Mouse (Mus musculus): ENCODE data around the gene Tmem184a.

The Tmem184a gene

GRCm38 (mm10) chr5:139819538-139820181 is at the start of gene Tmem184a:
Tmem184a (minus strand) TSS chr5:139819917.
- no peak for DNase-seq

- DNase-seq, result peak; percentile 71 to 80
Measured at GRCm38 (mm10) chr5:139862759-139863158, 43.0 kb upstream of the Tmem184a start.

DNA sequence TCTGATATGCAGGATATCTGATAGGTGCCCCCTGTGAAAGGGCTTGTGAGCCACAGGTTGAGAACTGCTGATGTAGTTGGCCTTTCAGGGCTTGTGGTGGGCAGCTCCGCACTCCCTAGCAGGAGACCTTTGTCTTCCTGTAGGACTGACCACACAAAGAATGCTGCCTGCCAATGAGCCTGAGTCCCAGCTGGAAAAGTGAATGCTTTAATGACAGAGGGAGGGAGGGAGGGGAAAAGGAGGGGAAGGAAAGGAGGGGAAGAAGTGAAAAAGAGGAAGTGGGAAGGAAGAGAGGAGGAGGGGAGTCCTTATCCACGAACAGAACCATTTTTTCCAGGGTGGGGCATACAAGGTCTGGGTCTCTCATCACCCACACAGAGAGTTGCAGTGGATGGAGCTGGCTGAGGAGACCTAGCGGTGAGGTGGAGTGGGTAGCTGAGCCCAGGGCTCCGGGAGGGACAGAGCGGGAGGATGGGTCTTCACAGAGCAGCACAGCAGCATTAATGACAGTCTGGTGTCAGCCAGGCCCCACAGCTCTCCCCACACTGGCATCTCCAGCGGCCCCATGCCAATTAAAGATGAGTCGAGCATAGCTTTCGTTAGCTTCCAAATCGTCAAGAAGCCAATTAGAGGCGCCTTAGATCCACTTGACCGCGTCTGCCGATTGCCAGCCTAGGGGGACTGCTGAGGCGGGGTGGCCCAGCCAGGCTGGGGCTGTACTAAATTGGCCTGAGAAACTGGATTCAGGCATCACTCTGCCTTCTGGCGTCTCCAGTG is 40.8 kb upstream of the Tmem184a start:
- DNase-seq, result no peak

DNA sequence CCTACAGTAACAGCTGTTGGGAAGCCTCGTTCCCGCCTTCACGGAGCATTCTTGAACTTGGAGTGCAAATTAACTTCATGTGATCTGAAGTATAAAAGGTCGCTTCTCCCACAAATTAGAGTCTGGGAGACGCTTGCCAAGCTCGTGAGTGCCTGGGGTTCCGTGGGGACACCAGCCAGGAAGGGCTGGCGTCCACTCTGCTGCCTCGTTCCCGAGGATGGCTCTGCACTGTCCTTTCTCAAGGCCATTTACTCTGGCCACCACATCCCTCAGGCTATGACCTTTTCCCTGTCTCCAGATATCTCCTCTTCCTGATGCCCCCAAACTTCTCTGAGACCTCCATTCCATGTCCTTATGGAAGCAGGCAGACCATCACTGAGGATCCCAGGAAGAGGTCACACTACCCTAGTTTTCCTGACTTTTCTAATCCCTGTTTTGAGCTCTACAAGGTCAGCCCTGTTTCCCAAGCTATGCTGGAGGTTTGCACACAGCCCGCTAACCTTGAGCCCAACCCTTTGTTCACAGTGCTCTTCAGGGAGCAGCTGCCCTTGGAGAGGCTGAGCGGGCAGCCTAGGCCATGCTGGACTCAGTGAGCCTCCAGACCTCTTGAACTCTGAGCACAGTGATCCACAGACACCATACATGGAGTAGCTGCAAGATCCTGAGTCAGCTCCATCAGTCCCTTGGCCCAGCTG is 30.1 kb upstream of the Tmem184a start:
- no peak for DNase-seq

- no peak for DNase-seq
Measured at GRCm38 (mm10) chr5:139839142-139839541, 19.4 kb upstream of the Tmem184a start.

- DNase-seq, result peak in 1 of 2 experiments; percentile 67
Measured at GRCm38 (mm10) chr5:139838476-139838892, 18.8 kb upstream of the Tmem184a start.

DNA sequence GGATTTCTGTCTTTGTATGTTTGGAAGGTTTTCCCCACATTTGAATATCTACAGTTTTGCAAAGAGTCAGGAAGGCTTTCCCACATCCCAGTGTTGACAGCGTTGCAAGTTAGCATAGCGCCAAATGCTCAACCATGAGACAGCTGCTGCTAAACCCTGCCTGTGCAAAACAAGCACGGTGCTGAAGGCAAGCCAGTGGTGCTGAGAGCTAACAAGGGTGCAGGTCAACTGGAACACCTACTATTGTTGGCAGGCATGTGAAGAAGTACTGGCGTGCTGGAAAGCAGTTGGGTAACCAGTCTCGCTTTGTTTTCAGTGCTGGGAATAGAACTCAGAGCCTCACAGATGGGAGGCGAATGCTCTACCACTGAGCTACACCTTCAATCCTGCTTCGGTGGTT is 16.0 kb upstream of the Tmem184a start:
- no peak for DNase-seq

- no peak for DNase-seq
Measured at GRCm38 (mm10) chr5:139832125-139832524, 12.4 kb upstream of the Tmem184a start.

- peak in 1 of 2 experiments; percentile 29 for DNase-seq
Measured at GRCm38 (mm10) chr5:139830734-139831133, 11.0 kb upstream of the Tmem184a start.

DNA sequence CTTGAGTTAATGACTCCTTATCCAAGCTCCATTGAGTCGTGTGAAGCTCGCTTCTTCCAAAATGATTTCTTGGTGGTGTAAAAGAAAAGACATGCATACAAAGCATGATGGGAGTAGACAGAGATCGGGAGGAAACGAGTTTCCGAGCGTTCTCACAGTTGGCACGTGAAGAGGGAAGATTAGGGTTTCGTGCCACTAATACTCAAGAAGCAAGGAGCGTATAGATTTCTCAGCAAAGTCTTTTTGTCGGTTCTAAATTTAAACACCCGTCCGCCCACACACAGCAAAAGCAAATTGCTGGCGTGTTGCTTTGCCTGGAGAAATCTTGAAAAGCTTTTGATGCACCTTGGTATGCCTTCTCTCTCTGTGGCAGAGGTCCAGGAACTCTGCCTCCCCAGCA is 9.7 kb upstream of the Tmem184a start:
- no peak for DNase-seq

GRCm38 (mm10) chr5:139827593-139827992 is 7.9 kb upstream of the Tmem184a start:
- no peak for DNase-seq

DNA sequence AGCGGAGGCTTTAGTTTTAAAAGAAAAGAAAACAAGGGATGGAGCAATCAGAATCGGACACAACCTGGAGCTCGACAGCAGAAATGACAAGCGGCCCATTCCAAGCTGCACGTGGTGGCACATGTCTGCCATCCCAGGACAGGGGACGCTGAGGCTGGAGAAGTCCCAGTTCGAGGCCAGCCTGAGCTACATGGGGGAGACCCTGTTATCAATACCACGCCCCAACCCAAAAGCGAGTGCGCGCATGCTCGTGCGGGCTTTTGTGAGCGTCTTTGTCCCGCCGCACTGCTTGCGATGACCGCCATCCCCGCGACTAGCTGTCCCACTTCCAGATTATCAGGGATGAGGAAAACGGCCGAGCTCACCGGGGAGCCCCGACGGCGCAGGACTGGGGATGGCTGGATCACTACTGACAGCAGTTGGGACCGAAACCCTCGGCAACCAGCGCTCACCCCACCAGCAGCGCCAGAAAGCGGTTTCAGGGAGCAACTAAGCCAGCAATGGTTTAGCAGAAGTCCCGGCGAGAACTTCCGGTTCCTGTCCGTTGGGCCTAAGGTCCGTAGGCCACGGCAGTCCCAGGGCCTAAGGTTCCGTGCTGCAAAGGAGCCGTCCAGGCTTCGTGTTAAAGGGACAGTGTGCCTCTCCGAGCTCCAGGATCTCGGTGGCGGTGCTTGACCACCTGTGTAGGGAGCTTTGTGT is 6.8 kb upstream of the Tmem184a start, which contains the start of the genes Gm26938 and Psmg3:
Gene Gm26938, minus strand, starts transcription at position 51 of the 699 bp plus-strand sequence.
Gene Psmg3, minus strand, starts transcription at position 529 of the 699 bp plus-strand sequence.
- peak; percentile 93 to 96 for DNase-seq

DNA sequence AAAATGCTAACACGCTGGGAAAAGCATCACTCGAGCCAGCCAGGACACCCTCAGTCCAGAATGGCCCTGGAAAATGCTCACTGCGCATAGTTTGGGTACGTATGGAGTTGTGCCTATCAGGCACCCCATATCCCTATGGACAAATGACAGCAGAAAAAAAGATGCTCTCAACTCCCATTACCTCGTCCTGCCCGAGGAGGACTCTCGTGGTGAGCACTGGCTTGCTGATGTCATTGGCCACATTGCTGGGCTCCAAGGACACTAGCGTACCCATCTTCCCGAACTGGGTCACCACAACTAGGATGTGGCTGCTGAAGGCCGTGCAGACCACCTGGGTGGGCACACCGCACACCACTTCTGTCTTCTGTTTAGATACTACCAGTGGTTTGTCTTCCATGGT is 6.2 kb upstream of the Tmem184a start:
- DNase-seq, result no peak

DNA sequence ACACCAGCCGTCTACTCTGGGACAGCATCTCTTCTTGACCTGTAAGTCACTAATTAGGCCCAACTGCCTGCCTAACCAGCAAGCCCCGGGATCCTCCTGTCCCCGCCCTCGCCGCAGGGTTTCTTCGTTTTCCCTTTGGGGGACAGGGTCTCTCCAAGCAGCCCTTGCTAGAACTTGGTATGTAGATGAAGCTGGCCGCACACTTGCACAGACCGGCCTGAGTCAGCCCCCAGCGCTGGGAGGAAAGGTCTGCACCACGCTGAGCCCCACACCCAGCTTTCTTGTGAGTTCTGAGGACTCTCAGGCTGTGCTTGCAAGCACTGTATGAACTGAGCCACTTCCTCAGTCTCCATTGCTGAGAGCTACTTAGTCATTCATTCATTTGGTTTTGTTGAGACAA is 4.8 kb upstream of the Tmem184a start:
- DNase-seq, result no peak

DNA sequence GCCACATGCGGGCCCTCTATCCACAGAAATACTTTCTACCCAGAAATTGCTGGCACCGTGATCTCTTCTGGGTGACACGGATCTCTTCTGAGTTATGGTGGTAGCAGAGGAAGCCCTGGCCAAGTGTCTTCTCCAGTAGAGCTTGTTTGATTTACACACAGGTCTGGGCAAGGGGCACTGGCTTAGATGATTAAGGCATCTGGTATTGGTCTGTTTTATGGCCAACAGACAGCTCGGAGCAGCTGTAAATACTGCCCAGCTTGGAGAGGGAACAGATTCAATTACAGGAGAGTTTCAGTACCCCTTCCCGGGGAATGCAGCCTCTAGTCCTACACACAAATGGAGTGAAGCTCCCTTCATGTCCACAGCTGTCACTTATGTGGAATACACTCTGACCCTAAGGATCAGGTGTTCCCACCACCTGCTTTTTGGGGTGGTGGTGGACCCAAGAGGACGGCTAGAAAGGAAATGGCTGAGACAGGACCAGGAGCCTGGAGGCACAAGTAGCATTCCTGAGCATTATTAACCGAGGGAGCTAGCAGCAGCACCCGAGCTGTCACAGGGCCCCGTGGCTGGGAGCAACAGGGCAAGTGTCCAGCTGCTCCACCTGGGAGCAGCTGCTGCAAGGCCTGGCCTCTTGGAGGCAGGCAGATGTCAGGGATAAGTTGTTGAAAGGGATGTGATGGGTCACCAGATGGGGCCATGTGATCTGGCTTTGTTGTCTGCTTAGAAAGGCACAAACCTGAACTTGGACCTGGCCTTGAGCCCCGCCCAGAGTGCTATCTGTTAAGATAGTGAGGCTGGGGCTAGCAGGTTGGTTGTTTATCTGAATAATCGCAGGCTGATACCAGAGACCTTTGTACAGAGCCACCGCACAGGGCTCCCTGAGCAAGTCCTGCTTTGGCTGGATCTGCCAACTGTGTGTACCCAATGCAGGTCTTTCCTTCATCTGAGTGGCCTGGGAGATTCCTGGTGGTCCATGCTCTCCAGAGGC is 2.0 kb upstream of the Tmem184a start:
- DNase-seq, result no peak

DNA sequence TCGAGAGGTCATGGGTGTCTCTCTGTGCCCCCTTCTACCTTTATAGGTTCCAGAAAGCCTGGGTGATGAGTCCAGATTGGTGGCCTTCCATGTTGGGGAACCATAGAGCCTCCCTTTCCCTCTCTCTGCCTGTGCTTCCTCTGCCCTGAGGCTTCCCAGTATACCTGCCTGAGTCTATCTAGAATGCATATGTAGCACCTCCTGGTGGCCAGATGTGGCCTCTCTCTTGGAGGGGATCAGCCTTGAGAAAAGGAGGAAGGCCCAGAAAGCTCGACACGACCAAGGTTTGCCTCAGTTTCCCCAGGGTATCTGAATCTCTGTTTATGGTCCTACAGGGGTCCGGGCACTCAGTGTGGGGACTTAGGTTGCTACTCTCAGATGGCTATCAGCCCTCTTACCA is 916 bp downstream of the Tmem184a start:
- peak in 1 of 2 experiments; percentile 63 for DNase-seq

- DNase-seq, result no peak
Measured at GRCm38 (mm10) chr5:139818056-139818455, 1.7 kb downstream of the Tmem184a start.

DNA sequence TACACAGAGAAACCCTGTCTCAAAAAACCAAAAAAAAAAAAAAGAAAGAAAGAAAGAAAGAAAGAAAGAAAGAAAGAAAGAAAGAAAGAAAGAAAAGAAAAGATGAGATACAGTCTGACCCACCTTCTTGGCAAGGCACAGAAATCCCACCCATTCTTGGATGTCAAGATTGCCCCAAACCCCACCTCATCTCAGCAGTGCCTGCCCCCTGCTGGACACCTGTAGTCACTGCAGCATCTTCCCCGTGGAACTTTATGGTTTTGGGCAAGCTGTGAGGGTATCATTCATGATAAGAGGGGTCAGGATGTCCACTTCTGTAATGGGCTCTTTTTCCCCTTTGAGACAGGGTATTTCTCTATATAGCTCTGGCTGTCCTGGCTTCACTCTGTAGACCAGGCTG is 2.4 kb downstream of the Tmem184a start:
- DNase-seq, result no peak

GRCm38 (mm10) chr5:139816445-139816844 is 3.3 kb downstream of the Tmem184a start:
- no peak for DNase-seq

DNA sequence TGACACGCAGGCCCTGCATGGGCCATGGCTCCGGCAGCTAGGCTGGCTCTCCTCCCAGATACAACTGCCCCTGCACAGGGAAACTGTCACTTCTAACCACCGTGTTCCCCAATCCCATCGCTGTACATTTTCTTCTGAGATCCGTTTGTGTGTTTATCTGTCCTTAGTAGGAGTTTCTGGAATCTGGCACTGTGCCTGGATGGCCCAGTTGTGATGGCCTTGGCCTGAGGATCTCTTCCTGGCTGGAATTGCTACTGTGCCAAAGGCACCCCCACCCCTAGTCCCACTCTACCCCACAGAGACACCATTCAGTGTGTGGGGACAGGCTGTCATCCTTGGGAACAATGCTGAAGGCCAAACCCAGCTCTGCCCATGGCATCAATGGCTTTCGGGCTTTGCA is 3.8 kb downstream of the Tmem184a start:
- peak; percentile 31 to 62 for DNase-seq

DNA sequence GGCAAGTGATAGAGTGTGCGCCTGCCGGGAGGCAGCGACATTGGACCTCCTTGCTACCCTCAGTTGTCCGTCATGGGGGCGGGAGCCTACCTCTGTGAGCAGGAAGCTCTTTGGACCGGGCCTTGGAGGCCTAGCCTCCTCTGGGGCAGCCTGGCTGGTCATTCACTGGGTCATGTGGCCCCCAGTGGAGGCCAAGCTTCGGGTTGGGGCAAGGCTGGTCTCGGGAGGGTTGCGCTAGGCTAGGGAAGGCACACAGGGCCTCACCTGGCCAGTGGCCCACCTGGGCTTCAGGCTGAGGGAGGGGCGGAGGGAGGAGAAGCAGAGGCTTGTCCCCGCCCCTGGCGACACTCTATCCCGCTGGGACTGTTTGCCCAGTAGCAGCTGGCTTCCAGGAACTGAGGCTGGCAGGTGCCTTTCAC is 5.7 kb downstream of the Tmem184a start:
- peak; percentile 75 to 88 for DNase-seq

GRCm38 (mm10) chr5:139813126-139813490 is 6.6 kb downstream of the Tmem184a start:
- DNase-seq, result no peak

All from lung, postnatal 4 days (tissue).